Mouse (Mus musculus) lung, postnatal 0 days (tissue): ENCODE data around the gene Prkab1. TPM values are rescaled to one million over a fixed set of nuclear protein-coding genes. Genes with fewer than 3 reads are reported as not detected.
A peak's percentile ranks its signal among the peaks of the same experiment; 100 is the strongest.

Experiments
- ATAC-seq: fragments of 200-750 bp; cut with Nextera tagmentation; 2 replicates; pipeline ENCODE4 v1.8.0; 2017; ENCODE audit warnings: moderate library complexity
- DNase-seq: peaks from one replicate; pipeline ENCODE4 v3.0.0-alpha.2; 2016; ENCODE audit warnings: low spot score
- H3K27ac ChIP-seq: fragments of 300-500 bp; sonication (generic); 2 replicates; pipeline ENCODE4 v1.5.1; 2014; ENCODE audit warnings: antibody characterized with exemption, mild to moderate bottlenecking, low read length, mixed read lengths
- H3K27me3 ChIP-seq: fragments of 300-500 bp; sonication (generic); replicated peaks from 2 replicates; pipeline ENCODE4 v1.6.1; 2014; ENCODE audit warnings: low read length, mixed read lengths; ENCODE audit not compliant: insufficient read depth
- H3K36me3 ChIP-seq: fragments of 300-500 bp; sonication (generic); 2 replicates; pipeline ENCODE4 v1.6.1; 2014; ENCODE audit warnings: low read length, mixed read lengths; ENCODE audit not compliant: insufficient read depth
- H3K4me1 ChIP-seq: fragments of 300-500 bp; sonication (generic); 2 replicates; pipeline ENCODE4 v1.6.1; 2014; ENCODE audit warnings: antibody characterized with exemption, low read depth, low read length, mixed read lengths; ENCODE audit not compliant: insufficient read depth
- H3K4me2 ChIP-seq: fragments of 300-500 bp; sonication (generic); replicated peaks from 2 replicates; pipeline ENCODE4 v1.6.1; 2014; ENCODE audit warnings: low read depth, mild to moderate bottlenecking, low read length, moderate library complexity, mixed read lengths
- H3K4me3 ChIP-seq: fragments of 300-500 bp; sonication (generic); 2 replicates; pipeline ENCODE4 v1.5.1; 2014; ENCODE audit warnings: low read depth, low read length
- H3K9ac ChIP-seq: fragments of 300-500 bp; sonication (generic); replicated peaks from 2 replicates; pipeline ENCODE4 v1.6.1; 2014; ENCODE audit warnings: low read depth, mild to moderate bottlenecking
- H3K9me3 ChIP-seq: fragments of 300-500 bp; sonication (generic); 2 replicates; pipeline ENCODE4 v1.6.1; 2016; ENCODE audit warnings: low read length, mixed read lengths
- CTCF ChIP-seq: IDR thresholded peaks from 2 replicates; pipeline ENCODE4 v1.5.1; 2016; ENCODE audit warnings: antibody characterized with exemption, mild to moderate bottlenecking
- EP300 ChIP-seq: IDR thresholded peaks from 2 replicates; pipeline ENCODE4 v1.6.1; 2016; ENCODE audit warnings: antibody characterized with exemption, mild to moderate bottlenecking, control low read depth
- whole genome bisulfite sequencing: fragments of 180-500 bp; shearing (Covaris S2); extraction: QIAGEN DNeasy Blood & Tissue Kit; methylation state at CpG from one replicate; pipeline ENCODE4 v1.1.7; 2014; 5-methylcytosine and 5-hydroxymethylcytosine counted together
- polyA plus RNA-seq: library from polyadenylated mRNA; unstranded; fragments of >200 nt; fragmentation: Nextera tagmentation; extraction: Ambion mirVana; gene quantifications from 2 replicates; pipeline ENCODE4 v1.2.1, GENCODE M21; 2015

Gene Prkab1
- polyA plus RNA-seq, 1 experiment from 2014 or later = 80.6 TPM

DNA sequence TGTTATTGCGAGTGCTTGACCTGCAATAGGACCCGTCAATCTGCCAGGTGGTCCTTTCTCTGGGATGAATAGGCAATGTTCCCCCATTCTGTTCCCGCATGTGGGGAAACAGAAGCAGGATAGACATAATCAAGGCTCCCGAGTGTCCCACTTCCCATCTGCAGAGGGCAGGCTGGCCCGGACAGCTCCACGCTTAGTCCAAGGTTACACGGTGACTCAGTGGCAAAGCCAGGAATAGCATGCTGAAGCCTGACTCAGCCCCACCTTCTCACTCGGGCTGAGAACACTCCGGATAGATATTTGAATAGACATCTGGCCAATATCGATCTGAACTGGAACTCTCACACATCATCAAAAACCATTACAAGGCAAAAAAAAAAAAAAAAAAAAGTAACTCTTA is 48.6 kb downstream of the Prkab1 start:
- ATAC-seq = no peak
- Histone ChIP-seq H3K4me2 (no peak overlapping the region), H3K9me3 (no peaks in the 10 kb centered on the region), H3K4me3 (no peak overlapping the region), H3K27me3 (no peaks in the 10 kb centered on the region), H3K36me3 (no peaks in the 10 kb centered on the region), H3K27ac (no peak overlapping the region), H3K4me1 (peaks cover 12% of the 10 kb centered on the region; the same call in 1 of the 2 replicates), H3K9ac (no peak overlapping the region)
- whole genome bisulfite sequencing = 74% methylated on average over 10 of the region's 10 CpGs
- TF ChIP-seq CTCF = peak; percentile 46
- no peak for TF ChIP-seq EP300
- no peak for DNase-seq

DNA sequence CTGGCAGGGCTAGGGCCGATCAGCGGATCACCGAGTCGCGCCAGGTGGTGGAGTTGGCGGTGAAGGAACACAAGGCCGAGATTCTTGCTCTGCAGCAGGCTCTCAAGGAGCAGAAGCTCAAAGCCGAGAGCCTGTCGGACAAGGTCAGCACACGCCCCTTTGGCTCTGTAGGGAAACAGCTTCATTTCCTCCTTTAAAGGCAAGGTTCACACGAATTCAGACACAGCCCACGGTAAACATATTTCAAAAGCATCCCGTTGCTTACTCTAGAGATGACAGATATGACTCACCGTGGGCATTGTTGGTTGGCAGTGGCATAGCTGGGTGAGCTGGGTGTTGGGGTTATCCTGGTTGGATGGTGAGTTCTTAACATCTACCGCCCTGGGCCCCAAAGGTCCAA is 53.1 kb downstream of the Prkab1 start:
- peaks cover 12% of the 10 kb centered on the region; the same call in 1 of the 2 replicates for H3K4me1 ChIP-seq
- ATAC-seq (peak; percentile 83), DNase-seq (peak; percentile 84)
- H3K4me2 ChIP-seq = no peak overlapping the region
- no peaks in the 10 kb centered on the region for H3K27me3 ChIP-seq
- no peak overlapping the region for H3K4me3 ChIP-seq
- H3K36me3 ChIP-seq = no peaks in the 10 kb centered on the region
- 47% methylated on average over 15 of the region's 15 CpGs for WGBS
- H3K9ac ChIP-seq = no peak overlapping the region
- TF ChIP-seq EP300 (peak; percentile 75), CTCF (no peak)
- H3K9me3 ChIP-seq = no peaks in the 10 kb centered on the region
- peak overlapping the region; percentile 72 for H3K27ac ChIP-seq

Other genes with a start within 250 kb of the Prkab1 start
- gene Cit, start 179.2 kb downstream of the Prkab1 start, polyA plus RNA-seq = 4.8 and 7.4 TPM in 2 replicates
- gene Tmem233, start 58.7 kb upstream of the Prkab1 start, polyA plus RNA-seq = 0.11 and 0.18 TPM in 2 replicates